Mouse (Mus musculus) lung, postnatal 25 days (tissue): ENCODE measurements around the gene Slc7a8.
"Not testable (repeated sequence)": the region's sequence is repeated elsewhere in the genome, so short reads cannot be mapped to it uniquely, and the experiment has no call there.

Experiments used
- DNase-seq: peaks from one replicate; pipeline ENCODE4 v3.0.0; 2022; ENCODE audit warnings: low spot score

The Slc7a8 gene

GRCm38 (mm10) chr14:54780836-54781609 is 723 bp downstream of the Slc7a8 start:
- peak; percentile 20 for DNase-seq

- no peak for DNase-seq
These were observed 1.7 kb downstream of the Slc7a8 start for GRCm38 (mm10) chr14:54780084-54780483.

GRCm38 (mm10) chr14:54777893-54778292 is 3.9 kb downstream of the Slc7a8 start:
- DNase-seq, result no peak

- no peak for DNase-seq
These were observed 5.0 kb downstream of the Slc7a8 start for GRCm38 (mm10) chr14:54776768-54777167.

GRCm38 (mm10) chr14:54775534-54776041 is 6.2 kb downstream of the Slc7a8 start:
- DNase-seq, result no peak

GRCm38 (mm10) chr14:54772333-54772856 is 9.4 kb downstream of the Slc7a8 start:
- no peak for DNase-seq

- no peak for DNase-seq
These were observed 11.4 kb downstream of the Slc7a8 start for GRCm38 (mm10) chr14:54770373-54770772.

DNA sequence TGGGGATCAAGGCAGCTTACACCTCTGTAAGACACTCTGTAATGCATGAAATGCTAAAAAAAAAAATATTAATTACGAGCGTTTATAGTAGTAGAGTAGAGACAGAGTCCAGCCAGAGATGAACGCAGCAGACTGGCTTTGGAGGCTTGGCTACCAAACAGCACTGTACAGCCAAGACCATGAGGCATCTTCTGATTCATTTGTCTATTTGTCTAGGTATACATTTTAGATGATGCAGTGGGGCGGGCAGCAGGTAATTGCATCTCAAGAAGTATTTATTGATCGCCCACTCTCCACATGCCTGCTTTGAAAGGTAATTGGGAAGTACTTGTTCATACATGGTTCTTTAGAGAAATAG is 12.7 kb downstream of the Slc7a8 start:
- DNase-seq, result no peak

DNA sequence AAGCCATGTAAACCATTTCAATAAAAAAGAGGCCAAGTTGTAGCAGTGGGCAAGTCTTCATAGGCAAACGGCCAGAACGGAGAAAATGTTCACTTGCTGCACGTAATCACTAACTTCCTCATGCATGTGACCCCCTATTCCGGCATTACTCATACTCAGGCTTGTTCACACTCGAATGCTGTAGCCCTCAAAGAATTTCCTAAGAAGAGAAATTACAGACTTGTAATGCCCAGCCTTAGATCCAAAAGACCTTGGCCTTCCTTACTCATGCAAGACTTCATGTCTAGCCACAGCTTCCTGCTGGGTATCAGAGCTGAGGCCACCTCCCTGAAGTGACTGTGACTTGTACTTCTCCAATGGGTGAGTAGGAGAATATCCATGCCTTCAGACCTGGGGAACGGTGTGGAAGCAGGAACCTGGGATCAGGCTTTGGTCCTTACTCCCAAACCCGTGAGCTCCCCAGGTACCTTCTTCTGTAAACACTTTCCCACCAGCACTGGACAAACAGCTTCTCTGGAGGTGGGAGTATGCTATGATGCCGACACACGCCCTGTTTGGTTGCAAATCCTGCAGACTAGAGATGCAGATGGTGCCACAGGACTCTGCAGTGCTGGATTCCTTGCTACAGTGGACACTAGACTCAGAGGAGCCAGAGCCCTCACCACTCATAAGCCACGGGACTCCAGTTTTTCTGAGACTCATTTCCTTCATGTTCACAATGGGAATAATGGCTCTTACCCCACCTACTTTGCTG is 13.3 kb downstream of the Slc7a8 start:
- DNase-seq, result peak; percentile 18

DNA sequence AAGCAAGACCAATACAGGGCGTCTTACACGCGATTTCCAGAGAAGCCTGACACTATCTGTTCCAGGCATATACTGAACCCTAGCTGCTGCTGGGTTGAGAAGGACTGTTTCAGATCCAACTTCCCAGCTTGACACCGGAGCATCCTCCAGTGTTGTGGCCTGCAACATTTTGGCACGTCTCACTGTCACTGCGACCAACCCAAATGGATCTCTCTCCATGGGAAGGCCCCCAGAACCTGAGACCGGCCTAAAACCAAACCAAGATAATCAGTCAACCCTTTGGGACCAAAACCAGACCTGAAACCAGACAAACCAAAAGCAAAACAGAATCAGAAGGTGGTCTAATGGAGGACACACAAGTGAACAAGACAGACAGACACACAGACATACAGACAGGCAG is 14.8 kb downstream of the Slc7a8 start:
- DNase-seq, result not testable (repeated sequence)

GRCm38 (mm10) chr14:54756382-54756781 is 25.4 kb downstream of the Slc7a8 start:
- DNase-seq, result no peak

GRCm38 (mm10) chr14:54754602-54755018 is 27.1 kb downstream of the Slc7a8 start:
- DNase-seq, result peak; percentile 62

DNA sequence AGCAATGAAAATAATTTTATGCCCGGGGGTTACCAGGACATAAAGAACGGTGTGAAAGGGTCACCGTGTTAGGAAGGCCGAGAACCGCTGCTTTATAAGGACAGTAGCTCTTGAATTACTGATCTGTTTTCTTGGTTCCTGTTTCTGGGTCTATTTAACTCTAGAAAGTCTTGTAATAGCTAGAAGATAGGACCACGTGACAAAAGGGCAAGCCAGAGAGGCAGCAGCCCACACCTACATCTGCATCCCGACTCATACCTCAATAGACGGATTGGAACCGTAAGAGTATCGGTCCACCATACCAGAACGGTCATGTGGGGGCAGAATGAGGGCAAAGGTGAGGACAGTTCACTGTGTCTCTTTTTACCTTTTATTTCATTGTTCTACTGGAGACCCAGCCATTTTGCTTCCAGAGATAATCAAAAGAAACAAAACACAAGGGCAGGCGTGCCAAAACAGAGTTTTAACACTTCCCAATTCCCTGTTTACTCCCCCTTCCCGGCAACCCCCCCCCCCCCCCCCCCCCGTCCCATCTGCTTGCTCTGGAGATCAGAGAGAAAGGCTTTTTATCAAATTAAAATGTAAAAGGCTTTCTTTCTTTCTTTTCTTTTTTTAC is 27.7 kb downstream of the Slc7a8 start:
- DNase-seq, result peak; percentile 5

- DNase-seq, result no peak
These were observed 28.8 kb downstream of the Slc7a8 start for GRCm38 (mm10) chr14:54752938-54753337.

GRCm38 (mm10) chr14:54751768-54752167 is 30.0 kb downstream of the Slc7a8 start:
- no peak for DNase-seq

DNA sequence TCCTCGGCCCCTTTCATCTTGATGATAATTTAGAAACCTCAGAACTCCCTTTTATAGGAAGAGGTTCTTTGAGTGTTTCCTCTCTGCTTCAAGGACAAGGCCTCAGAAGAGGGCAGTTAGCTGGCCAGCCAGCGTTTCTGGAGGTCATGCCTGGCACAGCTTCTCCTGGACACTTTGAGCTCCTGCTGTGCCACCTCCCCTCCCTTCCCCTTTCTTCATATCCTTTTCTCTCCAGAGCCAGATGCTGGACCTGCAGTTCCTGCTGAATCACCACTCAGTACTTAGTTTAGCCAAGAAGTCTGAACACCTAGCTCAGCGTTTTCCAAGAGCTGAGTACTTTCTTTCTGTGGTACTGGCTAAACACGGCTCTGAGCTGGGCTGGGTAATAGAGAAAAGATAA is 32.5 kb downstream of the Slc7a8 start:
- DNase-seq, result no peak

DNA sequence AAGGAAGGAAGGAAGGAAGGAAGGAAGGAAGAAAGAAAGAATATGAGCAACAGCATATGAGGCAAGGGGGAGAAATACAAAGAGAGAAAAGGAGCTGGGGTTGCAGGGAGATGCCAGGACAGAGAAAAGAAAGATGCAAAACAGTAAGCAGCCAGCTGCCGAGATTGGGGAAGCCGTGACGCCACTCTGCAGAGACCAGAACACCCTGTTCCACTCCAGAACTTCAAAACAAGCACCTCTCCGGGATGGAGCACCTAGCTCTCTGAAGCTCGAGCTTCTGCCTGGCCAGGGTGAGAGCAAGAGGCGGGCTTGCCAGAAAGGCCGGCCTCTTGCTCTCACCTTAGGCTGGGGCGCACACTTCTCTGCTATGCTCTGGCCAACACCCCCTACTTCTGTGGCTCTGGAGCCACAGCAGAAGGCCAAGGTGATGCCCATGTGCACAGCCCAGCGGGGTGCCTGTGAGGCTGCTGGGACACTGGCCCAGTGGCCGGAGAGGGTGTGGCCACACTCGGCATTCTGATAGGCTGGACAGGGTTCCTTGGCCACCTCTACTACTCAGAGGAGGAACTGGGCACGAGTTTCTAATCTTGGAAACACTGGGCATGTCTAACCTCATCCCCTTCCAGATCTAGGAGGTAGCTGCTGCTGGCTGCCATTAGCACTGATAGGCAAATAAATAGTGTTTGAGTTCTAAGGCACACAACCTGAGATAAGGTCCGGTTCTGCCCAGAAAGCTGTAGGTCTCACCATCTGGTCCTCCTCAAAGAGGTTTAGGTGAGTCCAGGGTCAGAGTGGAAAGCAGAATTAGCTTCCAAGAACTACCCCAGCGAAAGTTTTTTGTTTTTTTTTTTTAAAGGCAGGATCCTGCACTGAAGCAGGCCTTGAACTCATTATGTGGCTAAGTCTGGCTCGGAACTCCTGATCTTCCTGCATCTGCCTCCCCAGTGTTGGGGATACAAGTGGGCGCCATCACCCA is 33.5 kb downstream of the Slc7a8 start:
- DNase-seq, result no peak

DNA sequence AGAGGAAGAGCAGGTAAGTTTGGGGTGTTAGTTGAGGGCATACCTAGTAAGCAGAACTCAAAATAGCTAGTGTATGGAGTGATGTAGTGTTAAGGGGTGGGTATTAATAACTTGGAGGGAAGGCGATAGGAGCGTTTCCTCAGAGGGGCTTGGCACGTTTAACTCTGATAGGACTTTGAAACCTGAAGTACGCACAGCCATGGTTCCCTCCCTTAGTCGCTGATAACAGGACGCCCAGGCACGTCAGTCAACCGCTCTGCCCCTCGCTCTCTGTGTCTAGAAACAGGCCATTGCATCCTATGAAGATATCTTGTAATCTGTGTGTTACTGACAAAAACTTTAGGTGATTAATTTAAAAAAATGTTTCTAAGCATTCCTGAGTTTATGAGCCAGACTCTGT is 35.7 kb downstream of the Slc7a8 start:
- DNase-seq, result no peak

GRCm38 (mm10) chr14:54744473-54744872 is 37.3 kb downstream of the Slc7a8 start:
- no peak for DNase-seq

- peak; percentile 10 for DNase-seq
These were observed 39.4 kb downstream of the Slc7a8 start for GRCm38 (mm10) chr14:54742375-54742774.

- no peak for DNase-seq
These were observed 40.0 kb downstream of the Slc7a8 start for GRCm38 (mm10) chr14:54741721-54742120.
